Mouse (Mus musculus): ENCODE results near the gene Eri2. TPM values are rescaled to one million over a fixed set of nuclear protein-coding genes. Genes with fewer than 3 reads are reported as not detected.

Gene Eri2
- polyA plus RNA-seq (2017; shearing (Covaris generic)): 10 to 100 TPM in 1 of 2 experiments, 1 to 10 TPM in 1; 9.4 to 11.5 TPM

GRCm38 (mm10) chr7:119793586-119794250 is at the start of gene Eri2, which contains the start of gene Rexo5:
Gene Eri2, minus strand, starts transcription at chr7:119794058.
Gene Rexo5, plus strand, starts transcription at chr7:119794006.

GRCm38 (mm10) chr7:119760527-119760951 is 33.3 kb downstream of the Eri2 start, which contains the start of gene Acsm3:
Gene Acsm3, plus strand, starts transcription at chr7:119760923.

GRCm38 (mm10) chr7:119720253-119720946 is 73.5 kb downstream of the Eri2 start, which contains the start of gene Thumpd1:
Gene Thumpd1, minus strand, starts transcription at chr7:119720798.

Other genes with a start within 250 kb of the Eri2 start
- under 1 TPM; 0.04 to 0.06 TPM for gene Acsm2, start 239.7 kb downstream of the Eri2 start, polyA plus RNA-seq (2017; shearing (Covaris generic))
- not detected for gene Acsm1, start 187.0 kb downstream of the Eri2 start, polyA plus RNA-seq (2017; shearing (Covaris generic))
- gene Acsm4, start 104.0 kb downstream of the Eri2 start, polyA plus RNA-seq (2017; shearing (Covaris generic)): under 1 TPM in 1 of 2 experiments, not detected in 1; 0.14 TPM
- gene Thumpd1, start 73.3 kb downstream of the Eri2 start, polyA plus RNA-seq (2017; shearing (Covaris generic)): 10 to 100 TPM; 56.8 to 85.4 TPM
- gene Acsm3, start 33.1 kb downstream of the Eri2 start, polyA plus RNA-seq (2017; shearing (Covaris generic)): under 1 TPM in 1 of 2 experiments, not detected in 1; 0.16 TPM
- gene Rexo5, start 52 bp downstream of the Eri2 start, polyA plus RNA-seq (2017; shearing (Covaris generic)): 10 to 100 TPM; 31.1 to 71.1 TPM
- 10 to 100 TPM; 21.2 to 22.1 TPM for gene Lyrm1, start 101.8 kb upstream of the Eri2 start, polyA plus RNA-seq (2017; shearing (Covaris generic))
- 10 to 100 TPM; 11.2 to 18.4 TPM for gene Dcun1d3, start 102.2 kb upstream of the Eri2 start, polyA plus RNA-seq (2017; shearing (Covaris generic))

Data from activated CD4-positive, CD25-positive, alpha-beta regulatory T cell (primary cell).